Mouse (Mus musculus) midbrain, embryonic 10.5 days (tissue): Measurements from ENCODE around the gene Dolk. TPM values are rescaled to one million over a fixed set of nuclear protein-coding genes. Genes with fewer than 3 reads are reported as not detected.

Experiments used
- DNase-seq: peaks from one replicate; pipeline ENCODE4 v3.0.0-alpha.2; 2017; ENCODE audit warnings: low spot score
- H3K27ac ChIP-seq: fragments of 300-500 bp; sonication (generic); replicated peaks from 2 replicates; pipeline ENCODE4 v1.5.1; 2016; ENCODE audit warnings: mild to moderate bottlenecking
- H3K27me3 ChIP-seq: fragments of 300-500 bp; sonication (generic); 2 replicates; pipeline ENCODE4 v1.6.1; 2016; ENCODE audit warnings: low read depth, mild to moderate bottlenecking; ENCODE audit not compliant: poor library complexity, severe bottlenecking
- H3K36me3 ChIP-seq: fragments of 300-500 bp; sonication (generic); 2 replicates; pipeline ENCODE4 v1.6.1; 2016; ENCODE audit warnings: mild to moderate bottlenecking, moderate library complexity
- H3K4me1 ChIP-seq: fragments of 300-500 bp; sonication (generic); 2 replicates; pipeline ENCODE4 v1.6.1; 2016
- H3K4me3 ChIP-seq: fragments of 300-500 bp; sonication (generic); 2 replicates; pipeline ENCODE4 v1.5.1; 2016; ENCODE audit warnings: mild to moderate bottlenecking, moderate library complexity
- H3K9me3 ChIP-seq: fragments of 300-500 bp; sonication (generic); replicated peaks from 2 replicates; pipeline ENCODE4 v1.6.1; 2016; ENCODE audit warnings: mild to moderate bottlenecking
- WGBS: fragments of 180-500 bp; shearing (Covaris S2); methylation state at CpG from one replicate; pipeline ENCODE4 v1.1.7; 2016; 5-methylcytosine and 5-hydroxymethylcytosine counted together
- polyA plus RNA-seq: library from polyadenylated mRNA; unstranded; fragments of >200 nt; fragmentation: Nextera tagmentation; extraction: Ambion mirVana; gene quantifications from 2 replicates; pipeline ENCODE4 v1.2.1, GENCODE M21; 2016

Dolk gene
- polyA plus RNA-seq, 1 experiment from 2014 or later, result 27.3 TPM

DNA sequence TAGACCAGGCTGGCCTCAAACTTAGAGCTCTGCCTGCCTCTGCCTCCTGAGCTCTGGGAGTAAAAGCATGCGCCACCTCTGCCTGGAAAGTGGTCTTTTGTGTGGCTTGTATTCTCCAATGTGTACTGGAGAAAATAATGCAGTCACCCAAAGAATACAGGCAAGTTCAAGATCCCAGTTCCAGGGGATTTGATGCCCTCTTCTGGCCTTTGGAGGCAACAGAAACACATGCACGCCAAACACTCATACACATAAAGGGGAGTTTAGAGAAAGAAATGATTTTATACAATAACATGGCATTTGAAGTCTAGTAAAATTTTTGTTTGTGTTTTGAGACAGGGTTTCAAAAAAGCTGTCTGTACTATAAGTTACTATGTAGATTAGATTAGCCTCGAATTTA, 13.4 kb upstream of the Dolk start:
- H3K36me3 ChIP-seq, result peaks cover 92% of the 10 kb centered on the region

DNA sequence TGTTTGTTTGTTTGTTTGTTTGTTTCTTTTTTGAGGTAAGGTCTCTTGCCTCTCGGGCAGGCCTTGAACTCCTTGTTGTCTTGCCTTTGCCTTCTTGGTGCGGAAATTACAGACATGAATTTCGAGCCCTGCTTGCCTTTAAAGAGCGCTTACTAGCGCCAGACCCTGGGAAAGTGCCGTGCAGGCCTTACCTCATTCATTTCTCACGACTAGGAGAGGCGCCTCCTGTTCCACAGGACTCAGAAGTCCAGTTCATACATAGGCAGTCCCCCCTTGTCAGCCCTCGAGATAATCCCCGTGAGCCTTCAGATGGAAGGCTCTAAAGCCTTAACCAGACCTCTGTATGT, 866 bp upstream of the Dolk start:
- Histone ChIP-seq H3K9me3 (0 out of 2 replicates have a peak, but pooled peaks cover 4% of the 10 kb centered on the region), H3K27me3 (no peaks in the 10 kb centered on the region), H3K27ac (peak overlapping the region; percentile 89), H3K4me1 (peaks cover 23% of the 10 kb centered on the region), H3K4me3 (peak overlapping the region; percentile 71), H3K36me3 (peaks cover 34% of the 10 kb centered on the region)
- DNase-seq, result no peak
- WGBS, result 0% methylated on average over 10 of the region's 10 CpGs

More for the DNA sequence above, 13.4 kb upstream of the Dolk start:
- DNase-seq, result no peak
- Histone ChIP-seq H3K4me1 (no peaks in the 10 kb centered on the region), H3K27me3 (no peaks in the 10 kb centered on the region), H3K9me3 (no peaks in the 10 kb centered on the region), H3K4me3 (no peak overlapping the region), H3K27ac (no peak overlapping the region)
- 85% methylated on average over 3 of the region's 3 CpGs for WGBS

DNA sequence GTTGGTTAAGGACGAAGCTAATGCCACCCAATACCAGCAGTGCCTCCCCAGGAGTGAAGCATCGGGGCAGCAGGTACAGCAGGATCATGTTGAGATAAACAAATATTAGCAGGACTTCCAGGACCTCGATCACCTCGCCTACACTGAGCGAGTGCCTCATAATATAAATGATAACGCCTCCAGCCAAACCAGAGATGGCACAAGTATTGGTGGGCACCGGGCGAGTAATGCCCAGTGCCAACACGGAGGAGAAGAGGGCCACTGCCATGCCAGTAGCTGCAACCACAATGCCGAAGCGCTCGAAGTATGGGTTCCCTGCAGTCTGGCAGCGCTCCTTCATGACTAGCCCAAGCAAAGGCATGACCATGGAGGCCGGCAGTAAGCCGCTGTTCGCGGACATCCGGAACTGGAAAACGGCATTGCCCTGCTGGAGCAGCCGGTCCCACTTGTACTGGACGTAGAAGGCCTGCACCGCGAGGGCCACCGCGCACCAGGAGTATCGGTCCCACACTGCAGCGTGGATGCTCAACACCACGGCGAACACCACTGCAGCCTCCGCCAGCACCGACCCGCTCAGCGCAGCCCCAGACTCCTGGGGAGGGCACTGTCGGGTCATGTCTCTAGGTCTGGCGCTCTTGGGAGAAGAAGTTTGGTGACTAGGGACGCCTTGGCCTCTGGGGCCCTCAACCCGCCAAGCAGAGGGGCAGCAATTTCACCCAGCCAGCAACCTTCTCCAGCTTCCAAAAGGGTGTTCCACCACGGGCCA, 535 bp downstream of the Dolk start:
- H3K27me3 ChIP-seq, result no peaks in the 10 kb centered on the region
- peaks cover 23% of the 10 kb centered on the region for H3K4me1 ChIP-seq
- DNase-seq, result no peak
- WGBS, result 18% methylated on average over 38 of the region's 38 CpGs
- H3K36me3 ChIP-seq, result peaks cover 25% of the 10 kb centered on the region
- H3K9me3 ChIP-seq, result 0 out of 2 replicates have a peak, but pooled peaks cover 4% of the 10 kb centered on the region
- H3K4me3 ChIP-seq, result peak overlapping the region; percentile 71
- H3K27ac ChIP-seq, result peak overlapping the region; percentile 89

DNA sequence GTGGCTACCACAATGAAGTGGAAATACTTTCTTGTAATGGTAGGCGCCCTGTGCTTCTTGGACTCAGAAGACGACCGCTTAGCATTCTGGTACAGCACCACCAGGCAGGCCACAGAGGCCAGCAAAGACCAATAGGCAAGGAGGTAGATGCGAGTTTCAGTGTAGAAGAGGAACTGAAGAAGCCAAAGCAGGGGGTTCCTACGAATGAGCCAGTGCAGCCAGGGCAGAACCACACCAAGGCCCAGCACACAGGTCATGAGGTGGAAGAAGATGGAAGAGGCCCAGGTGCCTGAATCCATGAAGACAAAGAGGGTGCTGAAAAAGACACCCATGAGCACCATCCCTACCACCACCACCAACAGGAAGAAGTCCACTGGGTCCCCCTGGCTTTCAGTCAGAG, 1.1 kb downstream of the Dolk start:
- peak overlapping the region; percentile 71 for H3K4me3 ChIP-seq
- 91% methylated on average over 5 of the region's 5 CpGs for whole genome bisulfite sequencing

DNA sequence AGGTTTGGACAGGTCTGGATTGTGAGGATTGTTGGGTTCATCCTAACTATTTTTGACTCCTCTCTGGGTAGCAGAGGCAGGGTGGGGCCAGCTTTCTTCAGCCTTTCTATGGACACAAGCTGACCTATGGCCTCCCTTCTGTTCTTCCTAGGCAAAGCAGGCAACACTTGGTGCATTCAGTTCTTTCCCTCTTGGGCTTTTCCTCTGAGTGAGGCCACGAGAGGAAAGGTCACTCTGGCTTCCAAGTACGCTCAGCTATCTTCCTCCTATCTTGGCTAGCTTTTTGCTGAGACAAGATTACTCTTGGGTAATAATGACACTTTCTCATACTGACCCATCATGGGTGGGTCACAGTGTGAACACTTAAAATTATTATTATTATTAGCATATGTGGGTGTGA, 2.9 kb downstream of the Dolk start:
- Histone ChIP-seq H3K9me3 (0 out of 2 replicates have a peak, but pooled peaks cover under 1% of the 10 kb centered on the region), H3K4me1 (peaks cover 23% of the 10 kb centered on the region), H3K36me3 (peaks cover 5% of the 10 kb centered on the region), H3K27ac (no peak overlapping the region), H3K4me3 (no peak overlapping the region), H3K27me3 (no peaks in the 10 kb centered on the region)
- no peak for DNase-seq
- WGBS, result 100% methylated on average over 2 of the region's 2 CpGs

More for the DNA sequence above, 1.1 kb downstream of the Dolk start:
- Histone ChIP-seq H3K27ac (no peak overlapping the region), H3K9me3 (0 out of 2 replicates have a peak, but pooled peaks cover 4% of the 10 kb centered on the region), H3K4me1 (peaks cover 23% of the 10 kb centered on the region), H3K27me3 (no peaks in the 10 kb centered on the region), H3K36me3 (peaks cover 19% of the 10 kb centered on the region)
- DNase-seq, result no peak

DNA sequence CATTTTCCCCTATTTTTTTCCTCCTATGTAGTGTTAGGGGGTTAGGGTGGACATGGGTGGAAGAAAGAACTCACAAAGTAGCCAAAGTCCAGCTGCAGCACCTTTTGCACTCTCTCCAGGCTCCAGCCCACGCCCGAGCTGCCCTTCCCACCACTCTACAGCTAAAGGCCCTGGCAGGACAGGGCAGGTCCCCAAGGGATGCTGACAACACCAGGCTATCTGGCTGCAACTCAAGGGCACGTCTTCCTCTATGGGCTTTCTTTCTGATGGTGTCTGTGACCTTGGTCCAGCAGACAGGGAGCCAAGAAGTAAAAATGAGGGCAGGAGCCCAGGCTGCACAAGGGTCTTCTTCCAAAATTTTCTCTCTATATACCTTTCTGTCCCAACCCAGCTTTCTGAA, 4.5 kb downstream of the Dolk start:
- 85% methylated on average over 3 of the region's 3 CpGs for WGBS
- Histone ChIP-seq H3K4me3 (no peak overlapping the region), H3K36me3 (no peaks in the 10 kb centered on the region), H3K9me3 (no peaks in the 10 kb centered on the region), H3K4me1 (peaks cover 10% of the 10 kb centered on the region), H3K27ac (no peak overlapping the region), H3K27me3 (no peaks in the 10 kb centered on the region)
- DNase-seq, result no peak

- no peak for DNase-seq
- H3K4me3 ChIP-seq, result no peak within 1 kb of the TSS
- no peak within 1 kb of the TSS for H3K27ac ChIP-seq
- peaks cover 9% of the 10 kb centered on the region for H3K4me1 ChIP-seq
- H3K9me3 ChIP-seq, result no peaks in the 10 kb centered on the region
- H3K36me3 ChIP-seq, result no peaks in the 10 kb centered on the region
- H3K27me3 ChIP-seq, result no peaks in the 10 kb centered on the region
- WGBS, result 89% methylated on average over 11 of the region's 11 CpGs
Measured at GRCm38 (mm10) chr2:30280743-30281142, 5.4 kb downstream of the Dolk start, which contains the start of gene Gm28038. Gene Gm28038, plus strand, starts transcription at chr2:30281043.

DNA sequence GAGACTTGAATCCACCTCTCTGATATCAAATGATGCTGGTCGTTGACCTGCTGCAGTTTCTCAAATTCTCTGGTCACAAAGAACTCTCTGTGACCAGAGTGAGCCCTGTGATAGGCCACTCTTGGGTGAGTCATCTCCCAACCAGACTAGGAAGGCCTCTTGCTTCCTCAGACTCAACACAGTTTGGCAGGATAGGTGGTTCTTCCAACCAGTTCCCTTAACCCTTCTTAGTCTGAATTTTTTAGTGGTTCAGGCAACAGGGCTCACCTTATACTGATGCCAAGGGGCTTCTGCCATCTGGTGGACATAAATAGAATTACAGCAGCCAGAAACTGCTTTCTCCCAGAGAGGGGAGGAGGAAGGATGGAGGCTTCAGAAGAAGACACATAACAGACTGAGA, 16.0 kb downstream of the Dolk start:
- peak; percentile 40 for DNase-seq
- Histone ChIP-seq H3K36me3 (peaks cover 10% of the 10 kb centered on the region), H3K27me3 (no peaks in the 10 kb centered on the region), H3K4me3 (no peak overlapping the region), H3K27ac (no peak overlapping the region), H3K9me3 (no peaks in the 10 kb centered on the region), H3K4me1 (peaks cover 21% of the 10 kb centered on the region)
- WGBS, result 80% methylated on average over 1 of the region's 1 CpGs

DNA sequence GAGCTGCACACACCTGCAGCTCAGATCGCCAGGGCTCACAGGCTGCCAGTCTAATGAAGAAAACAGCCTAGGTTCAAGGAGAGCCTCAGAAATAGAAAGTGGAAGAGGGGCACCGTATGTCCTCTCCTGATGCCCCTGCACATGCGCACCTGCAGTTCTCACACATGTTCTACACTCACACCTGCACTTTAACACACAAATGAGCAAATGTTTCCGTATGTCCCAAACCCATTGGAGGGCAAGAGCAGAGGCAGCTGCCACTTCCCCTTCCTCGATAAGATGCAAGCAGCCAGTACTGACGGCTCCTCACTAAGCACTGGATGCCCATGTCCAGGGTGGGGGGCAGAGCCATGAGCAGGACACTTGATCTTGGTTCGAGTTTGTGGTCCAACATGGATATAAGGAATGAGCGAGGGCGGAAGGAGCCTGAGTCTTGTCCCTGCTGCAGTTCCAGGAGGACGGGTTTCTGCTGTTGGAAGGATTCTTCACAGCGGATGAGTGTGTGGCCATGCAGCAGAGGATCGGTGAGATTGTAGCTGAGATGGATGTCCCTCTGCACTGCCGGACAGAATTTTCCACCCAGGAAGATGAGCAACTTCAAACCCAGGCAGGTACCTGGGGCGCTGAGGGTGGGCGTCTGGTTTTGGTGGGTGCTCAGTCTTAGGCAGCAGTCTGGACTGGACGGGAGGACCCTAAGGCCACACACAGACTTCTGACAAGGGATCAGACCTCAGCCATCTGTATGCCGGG, 16.7 kb downstream of the Dolk start:
- DNase-seq, result no peak
- peaks cover 27% of the 10 kb centered on the region for H3K4me1 ChIP-seq
- H3K27ac ChIP-seq, result no peak overlapping the region
- peaks cover 17% of the 10 kb centered on the region for H3K36me3 ChIP-seq
- H3K27me3 ChIP-seq, result no peaks in the 10 kb centered on the region
- WGBS, result 91% methylated on average over 17 of the region's 17 CpGs
- H3K4me3 ChIP-seq, result no peak overlapping the region
- H3K9me3 ChIP-seq, result no peaks in the 10 kb centered on the region

GRCm38 (mm10) chr2:30268371-30268770, 17.8 kb downstream of the Dolk start:
- WGBS, result 59% methylated on average over 4 of the region's 4 CpGs
- peak overlapping the region; percentile 42; the same call in 1 of the 2 replicates for H3K27ac ChIP-seq
- peaks cover 28% of the 10 kb centered on the region for H3K36me3 ChIP-seq
- no peaks in the 10 kb centered on the region for H3K9me3 ChIP-seq
- no peak overlapping the region for H3K4me3 ChIP-seq
- H3K4me1 ChIP-seq, result peaks cover 27% of the 10 kb centered on the region
- DNase-seq, result no peak
- H3K27me3 ChIP-seq, result no peaks in the 10 kb centered on the region

- DNase-seq, result no peak
- H3K27me3 ChIP-seq, result no peaks in the 10 kb centered on the region
- H3K9me3 ChIP-seq, result no peaks in the 10 kb centered on the region
- 97% methylated on average over 2 of the region's 2 CpGs for WGBS
- H3K27ac ChIP-seq, result no peak overlapping the region
- H3K4me3 ChIP-seq, result no peak overlapping the region
- H3K4me1 ChIP-seq, result peaks cover 27% of the 10 kb centered on the region
- H3K36me3 ChIP-seq, result peaks cover 34% of the 10 kb centered on the region
Measured at GRCm38 (mm10) chr2:30267466-30267865, 18.7 kb downstream of the Dolk start.

DNA sequence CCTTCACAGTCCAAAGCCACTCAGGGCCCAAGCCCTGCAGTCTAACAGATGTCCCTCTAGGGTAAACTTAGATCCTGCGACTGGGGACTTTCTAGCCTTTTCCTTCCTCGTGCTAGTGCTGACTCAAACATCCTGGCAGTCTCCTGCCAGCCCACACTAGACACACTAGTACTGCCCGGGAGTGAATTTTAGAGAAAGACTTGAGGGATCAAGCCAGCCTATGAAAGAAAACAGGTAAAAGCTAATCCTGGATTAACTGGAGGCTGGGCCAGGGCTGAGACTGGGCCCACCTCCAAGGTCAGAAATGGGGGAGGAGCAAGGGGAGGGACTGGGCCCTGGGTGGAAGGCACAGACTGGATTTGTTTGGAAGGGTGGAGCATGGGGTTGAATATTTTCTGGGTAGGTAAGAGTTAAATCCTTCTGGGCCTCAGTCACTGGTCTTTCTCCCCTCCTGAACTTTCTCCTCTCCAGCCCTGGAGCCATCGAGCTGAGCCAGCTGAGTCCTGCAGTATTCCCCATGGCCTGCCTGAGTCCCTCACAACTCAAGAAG, 19.7 kb downstream of the Dolk start:
- H3K9me3 ChIP-seq, result no peaks in the 10 kb centered on the region
- 16% methylated on average over 4 of the region's 4 CpGs for WGBS
- H3K36me3 ChIP-seq, result peaks cover 44% of the 10 kb centered on the region
- DNase-seq, result peak; percentile 33
- H3K27me3 ChIP-seq, result no peaks in the 10 kb centered on the region
- peaks cover 27% of the 10 kb centered on the region for H3K4me1 ChIP-seq
- H3K27ac ChIP-seq, result peak overlapping the region; percentile 77
- no peak overlapping the region for H3K4me3 ChIP-seq
